13 mouse cellular contexts compared by ENCODE assay signal in the genomic region with DNA sequence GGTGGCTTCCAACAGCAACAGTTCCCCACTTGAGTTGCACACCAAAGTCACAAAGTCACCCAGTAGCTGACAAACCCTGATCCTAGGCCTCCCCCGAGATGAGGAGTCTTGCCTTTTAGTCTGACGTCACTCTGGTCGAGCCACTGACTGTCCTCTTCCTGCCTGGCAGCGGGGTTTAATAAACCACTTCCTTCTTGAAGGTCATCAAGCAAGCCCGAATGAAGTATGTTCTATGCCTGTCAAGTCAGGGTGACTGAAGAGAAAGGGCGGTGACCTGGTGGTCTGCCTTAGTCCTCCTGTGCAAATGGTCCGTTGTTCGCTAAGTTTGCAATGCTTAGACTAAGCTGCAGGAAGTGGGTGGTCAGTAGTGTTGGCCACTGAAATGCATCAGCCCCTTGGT. TPM values are rescaled to one million over a fixed set of nuclear protein-coding genes. Genes with fewer than 3 reads are reported as not detected.
DNase-seq lines count a peak whose midpoint lies in the region; ATAC-seq and TF ChIP-seq lines count a peak whose summit lies in the region.
"Had no signal": no experiment of that assay in that cellular context is flagged by ENCODE, and none has a peak within 500 bp of the region (broad histone marks: within the 10 kb centered on the region; RNA-seq: fewer than 3 reads in every experiment).

No protein-coding gene starts in this region.

- ATAC-seq in kidney, postnatal 0 days (replicated peaks; ENCODE audit: low FRiP score, low read depth), result no peak
- ATAC-seq in common myeloid progenitor, adult 5-6 weeks (replicated peaks; ENCODE audit: low read depth, poor library complexity, severe bottlenecking), result peak; percentile 87
- no peak for ATAC-seq in hindbrain, embryonic 13.5 days (ENCODE audit: low FRiP score)
- ATAC-seq: forebrain, embryonic 16.5 days had no signal

- H3K27ac ChIP-seq in kidney, postnatal 0 days, result no peak overlapping the region
- H3K27ac ChIP-seq in macrophage, result peak overlapping the region; percentile 57
- no peak overlapping the region for H3K27ac ChIP-seq in hindbrain, embryonic 13.5 days
- no peak overlapping the region for H3K27ac ChIP-seq in limb, embryonic 10.5 days

- 54% methylated on average over 8 of the region's 8 CpGs for WGBS in kidney, postnatal 0 days
- 5% methylated on average over 8 of the region's 8 CpGs for WGBS in macrophage (ENCODE audit: missing documents)
- 85% methylated on average over 8 of the region's 8 CpGs for WGBS in hindbrain, embryonic 13.5 days
- 68% methylated on average over 8 of the region's 8 CpGs for WGBS in limb, embryonic 10.5 days

- H3K36me3 ChIP-seq in kidney, postnatal 0 days (ENCODE audit: insufficient read depth, low read length), result peaks cover 13% of the 10 kb centered on the region; the same call in 1 of the 2 replicates
- H3K36me3 ChIP-seq in macrophage (ENCODE audit: inconsistent target), result peaks cover 11% of the 10 kb centered on the region; the same call in 1 of the 2 replicates
- H3K36me3 ChIP-seq in hindbrain, embryonic 13.5 days, result peaks cover 18% of the 10 kb centered on the region
- H3K36me3 ChIP-seq in limb, embryonic 10.5 days, result peaks cover 23% of the 10 kb centered on the region

- DNase-seq in kidney, postnatal 0 days (ENCODE audit: low spot score), result peak; percentile 34
- no peak for DNase-seq in kidney, adult 18-20 months
- peak; percentile 72 for DNase-seq in CD4-positive helper T cell, adult 2 months (ENCODE audit: low read depth, low spot score)
- no peak for DNase-seq in limb, embryonic 10.5 days (ENCODE audit: low spot score)
- no peak for DNase-seq in embryo, embryonic 9.5 days (ENCODE audit: extremely low spot score)
- DNase-seq: cerebellum, postnatal 14 days; kidney, adult 8-10 months; layer of hippocampus, adult 9-11 months; left cerebral cortex, postnatal 4 days had no signal

- 0 out of 2 replicates have a peak, but pooled peaks cover 8% of the 10 kb centered on the region for H3K4me1 ChIP-seq in kidney, postnatal 0 days (replicated peaks; ENCODE audit: insufficient read depth, low read length)
- peaks cover 66% of the 10 kb centered on the region for H3K4me1 ChIP-seq in hindbrain, embryonic 13.5 days (replicated peaks)
- H3K4me1 ChIP-seq in limb, embryonic 10.5 days, result peaks cover 58% of the 10 kb centered on the region

- no peak overlapping the region for H3K4me3 ChIP-seq in kidney, postnatal 0 days (replicated peaks; ENCODE audit: low read depth, low read length)
- no peak overlapping the region for H3K4me3 ChIP-seq in macrophage (ENCODE audit: inconsistent target)
- H3K4me3 ChIP-seq in hindbrain, embryonic 13.5 days, result no peak overlapping the region
- no peak overlapping the region for H3K4me3 ChIP-seq in limb, embryonic 10.5 days

- no peaks in the 10 kb centered on the region for H3K9me3 ChIP-seq in kidney, postnatal 0 days (replicated peaks; ENCODE audit: low read length)
- no peaks in the 10 kb centered on the region for H3K9me3 ChIP-seq in hindbrain, embryonic 13.5 days
- no peaks in the 10 kb centered on the region for H3K9me3 ChIP-seq in limb, embryonic 10.5 days (replicated peaks)

- no peaks in the 10 kb centered on the region for H3K27me3 ChIP-seq in kidney, postnatal 0 days (ENCODE audit: insufficient read depth, low read length)
- no peaks in the 10 kb centered on the region for H3K27me3 ChIP-seq in hindbrain, embryonic 13.5 days
- no peaks in the 10 kb centered on the region for H3K27me3 ChIP-seq in limb, embryonic 10.5 days (ENCODE audit: low read depth, poor library complexity, severe bottlenecking)

- no peak overlapping the region for H3K4me2 ChIP-seq in kidney, postnatal 0 days (ENCODE audit: low read length)
- no peak overlapping the region for H3K4me2 ChIP-seq in hindbrain, embryonic 13.5 days

- peaks cover 100% of the 10 kb centered on the region for H3K79me2 ChIP-seq in macrophage (ENCODE audit: inconsistent target)

- H3K9ac ChIP-seq in kidney, postnatal 0 days (ENCODE audit: low read depth, low read length), result no peak overlapping the region
- H3K9ac ChIP-seq in hindbrain, embryonic 13.5 days, result no peak overlapping the region

- no peak for TF ChIP-seq CTCF in kidney, postnatal 0 days (IDR thresholded peaks at IDR 0.05; ENCODE audit: low read depth)

RNA-seq across cellular contexts. Expression of a gene that starts 31.1 kb away (rescaled TPM):
- 31.3 and 36.8 TPM in 2 replicates for polyA plus RNA-seq in kidney, postnatal 0 days (2015; fragmentation: Nextera tagmentation; extraction: Ambion mirVana)
- 20.5 and 29.0 TPM in 2 replicates for total RNA-seq in common myeloid progenitor, adult 5-6 weeks (2017)
- total RNA-seq in macrophage (2018; cell fraction: chromatin; rRNA removed), result 100 to 1,000 TPM in 23 of 26 experiments, 10 to 100 TPM in 3; 61.7 to 168 (median 115) TPM
- total RNA-seq in macrophage (2018; cell fraction: cytosol; rRNA removed), result 10 to 100 TPM; 66.7 to 95.6 (median 83.4) TPM
- 10 to 100 TPM; 49.1 to 97.6 (median 85.9) TPM for total RNA-seq in macrophage (2018; cell fraction: nucleus; rRNA removed)
- polyA plus RNA-seq in macrophage (2018), result 47.6 to 64.8 TPM (median 62.8 TPM) in 3 replicates
- 87.3 and 90.2 TPM in 2 replicates for polyA plus RNA-seq in hindbrain, embryonic 13.5 days (2015; fragmentation: Nextera tagmentation; extraction: Ambion mirVana)
- polyA plus RNA-seq in limb, embryonic 10.5 days (2016; fragmentation: Nextera tagmentation; extraction: Ambion mirVana), result 7.6 and 8.2 TPM in 2 replicates

Comparison
In these comparisons a context has a peak if more than half of its experiments do, and no peak if none do; other contexts are left out.
1. DNase-seq: peak in kidney, postnatal 0 days (single experiment) and CD4-positive helper T cell, adult 2 months (single experiment); none in kidney, adult 18-20 months (single experiment), limb, embryonic 10.5 days (single experiment) and embryo, embryonic 9.5 days (single experiment).